Mouse (Mus musculus): ENCODE results near the gene Zfp809. TPM values are rescaled to one million over a fixed set of nuclear protein-coding genes. Genes with fewer than 3 reads are reported as not detected.

The Zfp809 gene
- polyA plus RNA-seq (2015; fragmentation: Nextera tagmentation; extraction: Ambion mirVana): 27.7 and 30.7 TPM in 2 replicates

DNA sequence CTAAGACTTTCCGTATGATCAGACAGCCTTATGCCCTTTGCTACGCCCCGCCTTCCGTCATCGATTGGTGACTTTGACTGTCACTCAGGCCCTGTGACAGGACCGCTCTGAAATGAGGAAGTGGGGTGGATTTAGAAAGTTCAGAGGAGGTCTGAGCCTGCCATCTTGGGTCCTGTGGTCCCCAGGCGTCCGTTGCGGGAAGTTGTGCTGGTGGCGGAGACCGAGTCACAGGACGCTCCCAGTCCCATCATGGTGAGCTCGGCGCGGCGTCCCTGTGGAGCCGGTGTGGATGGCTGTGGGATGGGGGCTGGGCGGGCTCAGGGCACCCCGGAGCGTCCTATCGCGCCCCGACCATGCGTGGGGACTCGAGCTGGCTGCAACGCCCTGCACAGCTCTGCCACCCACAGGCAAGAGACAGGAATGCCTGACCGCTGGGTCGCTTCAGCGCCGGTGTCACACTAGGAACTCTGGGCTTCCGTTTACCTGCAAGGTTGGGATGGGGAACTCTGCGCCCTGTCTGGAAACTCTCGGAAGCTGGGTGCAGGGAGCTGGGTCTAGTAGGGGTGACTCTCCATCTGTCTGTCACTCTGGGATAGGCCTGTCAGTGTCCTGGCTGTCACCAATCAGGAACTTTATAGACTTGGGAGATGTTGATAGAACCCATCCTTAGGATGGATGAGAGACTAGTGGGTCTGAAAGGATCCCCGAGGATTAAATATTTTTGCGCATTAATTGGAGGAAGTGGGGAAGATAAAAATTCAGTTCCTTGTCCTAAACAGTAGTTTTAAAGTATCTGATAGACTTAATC is at the start of gene Zfp809:
TSS of gene Zfp809 (plus strand) at position 134 of the 808 bp plus-strand sequence.

GRCm38 (mm10) chr9:22188025-22188611 is 37.4 kb upstream of the Zfp809 start, which contains the start of gene Zfp872:
TSS of gene Zfp872 (plus strand) at chr9:22188090.

DNA sequence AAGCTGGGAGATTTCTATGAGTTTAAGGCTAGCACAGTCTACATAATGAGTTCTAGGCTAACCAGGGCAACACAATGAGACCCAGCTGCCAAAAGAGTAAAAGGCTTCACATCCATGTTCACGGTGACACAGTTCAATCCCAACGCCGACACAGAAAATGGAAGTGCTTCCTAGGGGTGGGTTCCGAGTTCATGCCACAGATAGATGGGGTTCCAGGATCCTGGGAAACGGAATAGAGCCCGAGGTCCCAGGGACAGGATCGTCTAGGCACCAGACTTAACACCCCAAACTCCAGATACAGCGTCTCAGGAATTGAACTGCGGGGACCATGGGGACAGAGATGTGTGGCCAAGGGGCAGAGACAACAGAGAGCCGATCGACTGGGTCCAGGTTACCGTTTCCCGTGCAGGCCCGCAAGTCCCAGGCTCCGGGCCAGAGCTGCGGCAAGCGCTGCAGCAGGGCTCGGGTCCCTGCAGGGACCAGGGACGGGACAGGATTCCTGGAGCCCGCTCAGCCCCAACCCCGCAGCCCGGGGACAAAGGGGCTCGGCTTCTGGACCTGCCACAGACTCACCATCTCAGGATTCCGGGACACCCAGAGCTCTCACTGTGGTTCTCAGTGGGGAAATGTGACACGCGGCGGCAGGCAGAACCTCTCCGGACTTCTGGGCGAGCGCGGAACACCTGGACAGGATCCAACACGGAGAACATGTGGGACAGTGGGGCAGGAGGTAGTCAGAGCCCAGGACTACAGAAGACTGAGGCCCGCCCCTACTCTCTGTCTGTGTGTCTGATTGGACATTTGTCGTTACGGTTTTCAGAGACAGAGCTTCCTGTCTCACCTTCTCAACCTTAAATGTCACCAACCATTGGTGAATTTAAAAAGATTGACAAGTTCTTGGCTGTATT is 33.9 kb downstream of the Zfp809 start, which contains the start of gene Zfp599:
TSS of gene Zfp599 (minus strand) at position 712 of the 908 bp plus-strand sequence.

Other genes with a start within 250 kb of the Zfp809 start
- gene Rgl3, start 236.3 kb upstream of the Zfp809 start, polyA plus RNA-seq (2015; fragmentation: Nextera tagmentation; extraction: Ambion mirVana): 2.9 and 4.9 TPM in 2 replicates
- not detected in 2 replicates for gene Ccdc151, start 223.1 kb upstream of the Zfp809 start, polyA plus RNA-seq (2015; fragmentation: Nextera tagmentation; extraction: Ambion mirVana)
- gene Prkcsh, start 222.9 kb upstream of the Zfp809 start, polyA plus RNA-seq (2015; fragmentation: Nextera tagmentation; extraction: Ambion mirVana): 47.2 and 48.7 TPM in 2 replicates
- gene Elavl3, start 173.7 kb upstream of the Zfp809 start, polyA plus RNA-seq (2015; fragmentation: Nextera tagmentation; extraction: Ambion mirVana): 0.05 TPM in 1 of 2 replicates, not detected in the other
- gene Gm49318, start 154.5 kb upstream of the Zfp809 start, polyA plus RNA-seq (2015; fragmentation: Nextera tagmentation; extraction: Ambion mirVana): not detected in 2 replicates
- gene Zfp653, start 154.3 kb upstream of the Zfp809 start, polyA plus RNA-seq (2015; fragmentation: Nextera tagmentation; extraction: Ambion mirVana): 6.1 and 8.0 TPM in 2 replicates
- 39.5 and 42.3 TPM in 2 replicates for gene Ecsit, start 140.3 kb upstream of the Zfp809 start, polyA plus RNA-seq (2015; fragmentation: Nextera tagmentation; extraction: Ambion mirVana)
- 4,929 and 6,173 TPM in 2 replicates for gene Cnn1, start 126.5 kb upstream of the Zfp809 start, polyA plus RNA-seq (2015; fragmentation: Nextera tagmentation; extraction: Ambion mirVana)
- 93.8 and 101 TPM in 2 replicates for gene Elof1, start 108.5 kb upstream of the Zfp809 start, polyA plus RNA-seq (2015; fragmentation: Nextera tagmentation; extraction: Ambion mirVana)
- gene Acp5, start 90.0 kb upstream of the Zfp809 start, polyA plus RNA-seq (2015; fragmentation: Nextera tagmentation; extraction: Ambion mirVana): 9.1 and 9.8 TPM in 2 replicates
- 85.8 and 88.4 TPM in 2 replicates for gene Pigyl, start 68.9 kb upstream of the Zfp809 start, polyA plus RNA-seq (2015; fragmentation: Nextera tagmentation; extraction: Ambion mirVana)
- 0.13 and 0.28 TPM in 2 replicates for gene Zfp872, start 37.6 kb upstream of the Zfp809 start, polyA plus RNA-seq (2015; fragmentation: Nextera tagmentation; extraction: Ambion mirVana)
- 0.55 and 0.70 TPM in 2 replicates for gene Zfp599, start 34.2 kb downstream of the Zfp809 start, polyA plus RNA-seq (2015; fragmentation: Nextera tagmentation; extraction: Ambion mirVana)
- 7.4 and 7.9 TPM in 2 replicates for gene Zfp810, start 81.9 kb downstream of the Zfp809 start, polyA plus RNA-seq (2015; fragmentation: Nextera tagmentation; extraction: Ambion mirVana)
- gene Anln, start 163.5 kb downstream of the Zfp809 start, polyA plus RNA-seq (2015; fragmentation: Nextera tagmentation; extraction: Ambion mirVana): 13.4 and 21.4 TPM in 2 replicates
- 1.5 and 1.8 TPM in 2 replicates for gene 9530077C05Rik, start 185.8 kb downstream of the Zfp809 start, polyA plus RNA-seq (2015; fragmentation: Nextera tagmentation; extraction: Ambion mirVana)
- not detected in 2 replicates for gene Gm17545, start 228.6 kb downstream of the Zfp809 start, polyA plus RNA-seq (2015; fragmentation: Nextera tagmentation; extraction: Ambion mirVana)
- gene Rp9, start 244.0 kb downstream of the Zfp809 start, polyA plus RNA-seq (2015; fragmentation: Nextera tagmentation; extraction: Ambion mirVana): 37.3 and 38.5 TPM in 2 replicates